Mouse (Mus musculus) spleen, postnatal 10 days (tissue): ENCODE measurements around the gene Wipi1.
"Not testable (repeated sequence)": the region's sequence is repeated elsewhere in the genome, so short reads cannot be mapped to it uniquely, and the experiment has no call there.

Experiments
- DNase-seq, 2 experiments: peaks; one replicate each; pipeline ENCODE4 v3.0.0; 2021 to 2022; ENCODE audit warnings: low spot score in 2 of 2

Wipi1 gene

GRCm38 (mm10) chr11:109611303-109612149, at the start of gene Wipi1:
Gene Wipi1 (minus strand): TSS chr11:109611967.
- DNase-seq = peak; percentile 99 to 100

DNA sequence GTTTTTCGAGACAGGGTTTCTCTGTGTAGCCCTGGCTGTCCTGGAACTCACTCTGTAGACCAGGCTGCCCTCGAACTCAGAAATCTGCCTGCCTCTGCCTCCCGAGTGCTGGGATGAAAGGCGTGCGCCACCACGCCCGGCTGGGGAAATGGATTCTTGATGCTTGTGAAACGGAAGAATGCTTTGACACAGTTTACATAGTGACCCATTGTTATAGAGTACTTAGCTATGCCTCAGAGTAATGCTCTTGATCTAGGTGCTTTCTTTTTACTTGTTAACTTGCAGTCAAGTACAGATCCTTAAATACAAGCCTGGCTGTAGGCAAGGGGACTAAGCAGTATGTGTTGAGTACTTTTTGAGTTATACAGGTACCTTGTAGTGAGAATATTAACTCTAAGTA, 48.8 kb upstream of the Wipi1 start:
- not testable (repeated sequence) for DNase-seq

DNA sequence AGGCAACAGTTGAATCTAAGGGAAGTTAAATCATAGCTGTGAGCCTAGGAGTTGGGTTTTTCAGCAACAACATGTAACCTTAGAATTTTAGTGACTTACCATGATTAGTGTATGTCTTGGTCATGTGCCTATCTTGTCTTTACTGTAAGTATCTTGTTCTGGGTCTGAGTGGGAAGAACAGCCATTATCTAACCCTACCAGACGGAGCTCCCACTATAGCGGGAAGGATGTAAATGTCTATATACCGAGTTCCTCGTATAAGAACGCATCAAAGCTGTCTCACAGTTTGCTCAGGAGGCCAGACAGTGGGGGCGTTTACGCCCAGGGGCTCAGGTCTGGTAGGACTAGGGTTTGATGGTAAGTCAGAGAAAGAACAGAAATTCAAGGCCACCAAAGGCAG, 44.5 kb upstream of the Wipi1 start:
- DNase-seq = no peak

DNA sequence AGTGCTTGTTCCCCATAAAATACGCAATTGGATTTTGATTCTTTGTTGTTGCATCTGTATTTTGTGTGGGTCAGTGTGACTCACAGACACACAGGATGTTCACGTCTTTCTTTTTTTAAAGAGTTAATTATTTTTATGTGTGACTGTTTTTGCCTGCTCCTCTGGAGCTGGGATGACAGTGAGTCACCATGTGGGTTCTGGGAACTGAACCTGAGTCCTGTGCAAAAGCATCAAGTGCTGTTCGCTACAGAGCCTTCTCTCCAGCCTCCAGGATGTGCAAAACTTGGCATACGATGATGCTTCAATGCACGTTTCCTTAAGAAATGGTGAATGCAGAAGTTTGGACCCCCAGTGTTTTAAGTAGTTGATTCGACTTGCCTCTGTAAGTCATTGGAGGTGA, 42.8 kb upstream of the Wipi1 start:
- DNase-seq = no peak

DNA sequence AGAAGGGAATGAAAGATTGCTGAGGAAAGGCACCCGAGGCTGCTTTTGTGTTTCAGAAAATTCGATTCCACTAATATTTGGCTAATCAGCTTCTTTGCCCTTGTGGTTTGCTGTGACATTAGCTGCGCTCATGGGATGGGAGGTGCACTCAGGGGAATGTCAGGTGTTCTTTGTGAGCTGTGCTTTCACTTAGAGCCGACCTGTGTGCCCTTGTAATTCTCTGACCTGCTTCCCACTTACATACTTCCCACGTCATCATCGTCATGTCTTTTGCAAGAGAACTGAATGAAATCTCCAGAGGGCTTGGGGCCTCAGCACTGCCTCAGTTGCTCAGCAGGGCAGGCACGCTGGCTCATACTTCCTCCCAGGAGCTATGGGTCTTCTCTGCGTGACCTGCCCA, 41.4 kb upstream of the Wipi1 start:
- DNase-seq = no peak

DNA sequence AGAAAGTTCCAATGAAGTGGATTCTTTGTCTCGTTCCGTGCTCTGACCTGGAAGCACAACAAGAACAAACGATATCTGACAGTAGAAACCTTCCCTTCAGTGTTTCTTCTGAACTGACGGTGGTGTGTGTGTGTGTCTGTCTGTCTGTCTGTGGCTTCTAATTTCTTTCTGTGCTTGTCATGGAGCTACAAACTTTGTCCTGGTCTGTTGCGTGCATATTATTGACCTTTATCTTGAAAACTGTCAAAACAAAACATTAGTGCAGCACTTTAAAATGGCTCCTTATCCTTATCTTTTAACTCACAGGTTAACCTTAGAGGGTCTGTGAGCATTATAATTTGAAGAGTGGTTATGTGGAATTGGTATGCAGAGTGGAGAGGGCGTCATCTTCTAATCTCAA, 40.7 kb upstream of the Wipi1 start:
- no peak for DNase-seq

GRCm38 (mm10) chr11:109651566-109652024, 39.8 kb upstream of the Wipi1 start:
- peak; percentile 48 to 49 for DNase-seq

- peak; percentile 93 for DNase-seq
Measured at GRCm38 (mm10) chr11:109650788-109651565, 39.2 kb upstream of the Wipi1 start.

- DNase-seq = peak; percentile 47 to 63
Measured at GRCm38 (mm10) chr11:109649975-109650701, 38.4 kb upstream of the Wipi1 start.

DNA sequence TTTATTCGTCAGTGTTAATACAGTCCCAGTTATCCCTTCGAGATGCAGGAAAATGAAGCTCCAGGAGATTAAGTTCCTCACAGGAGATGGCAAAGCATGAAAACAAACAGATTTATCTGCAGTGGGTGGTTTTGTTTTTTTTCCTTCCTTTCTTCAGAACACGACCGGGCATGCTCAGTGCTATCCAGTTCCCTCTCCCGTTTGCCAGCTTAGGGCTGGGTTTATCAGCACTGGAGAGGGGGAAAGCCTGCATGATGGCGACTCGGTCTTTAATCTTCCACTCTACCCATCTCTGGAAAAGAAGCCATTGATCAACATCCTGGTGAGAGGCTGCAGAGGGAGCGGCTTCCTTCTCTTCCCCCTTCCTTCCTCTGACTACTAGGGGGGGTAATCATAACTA, 37.4 kb upstream of the Wipi1 start, which contains the start of gene Prkar1a:
TSS of gene Prkar1a (plus strand) at position 200 of the 400 bp plus-strand sequence.
- DNase-seq = no peak

DNA sequence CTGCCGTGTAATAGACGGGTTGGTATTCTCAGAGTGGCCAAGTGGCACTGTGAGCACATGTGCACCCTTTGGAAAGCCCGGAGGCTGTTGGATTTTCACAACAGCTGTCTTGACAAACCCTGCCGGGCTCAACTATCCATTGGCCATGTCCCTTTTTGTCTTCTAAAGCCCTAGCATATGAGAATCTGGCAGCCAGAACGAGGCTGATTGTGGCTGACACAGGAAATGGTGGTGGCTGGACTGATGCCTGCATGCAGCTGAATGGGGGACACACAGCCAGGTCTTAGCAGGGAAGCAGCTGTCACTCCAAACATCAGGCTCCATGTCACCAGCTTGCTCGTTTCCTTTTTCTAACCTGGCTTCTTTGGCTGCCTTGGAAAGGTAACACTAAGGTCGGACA, 36.7 kb upstream of the Wipi1 start:
- DNase-seq = no peak

DNA sequence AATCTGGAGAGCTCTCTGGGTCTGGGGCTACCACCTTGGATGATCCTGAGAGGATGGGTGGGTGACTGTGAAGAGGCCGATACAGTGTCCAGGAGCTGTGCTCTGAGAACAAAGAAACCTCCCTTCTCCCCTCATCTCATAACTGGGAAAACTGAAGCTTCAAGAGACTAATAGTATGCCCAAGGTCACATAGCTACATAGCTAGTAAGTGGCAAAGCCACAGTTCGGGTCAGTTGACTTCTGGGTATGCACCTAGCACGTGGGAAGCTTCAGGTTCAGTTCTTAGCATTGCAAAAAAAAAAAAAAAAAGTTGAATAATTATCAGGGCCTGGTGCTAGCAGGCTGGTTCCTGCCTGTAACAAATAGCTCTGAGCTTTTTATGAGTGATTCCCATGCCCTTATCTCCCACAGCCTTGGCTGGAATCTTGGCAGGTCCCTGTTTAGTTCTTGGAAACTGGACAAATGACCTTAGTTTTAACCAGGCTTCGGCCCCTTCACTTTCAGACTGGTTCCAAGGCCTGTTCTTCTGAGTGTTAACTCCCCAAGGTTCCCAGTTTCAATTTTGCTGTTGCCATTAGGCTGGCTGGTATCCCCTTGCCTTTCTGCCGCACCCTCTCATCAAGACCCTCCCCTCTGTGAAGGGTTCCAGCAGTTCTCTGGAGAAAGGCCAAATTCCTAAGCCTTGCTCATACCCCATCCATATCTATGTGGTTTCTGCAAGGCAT, 29.9 kb upstream of the Wipi1 start:
- DNase-seq = no peak

GRCm38 (mm10) chr11:109635871-109636395, 24.2 kb upstream of the Wipi1 start:
- DNase-seq = no peak

DNA sequence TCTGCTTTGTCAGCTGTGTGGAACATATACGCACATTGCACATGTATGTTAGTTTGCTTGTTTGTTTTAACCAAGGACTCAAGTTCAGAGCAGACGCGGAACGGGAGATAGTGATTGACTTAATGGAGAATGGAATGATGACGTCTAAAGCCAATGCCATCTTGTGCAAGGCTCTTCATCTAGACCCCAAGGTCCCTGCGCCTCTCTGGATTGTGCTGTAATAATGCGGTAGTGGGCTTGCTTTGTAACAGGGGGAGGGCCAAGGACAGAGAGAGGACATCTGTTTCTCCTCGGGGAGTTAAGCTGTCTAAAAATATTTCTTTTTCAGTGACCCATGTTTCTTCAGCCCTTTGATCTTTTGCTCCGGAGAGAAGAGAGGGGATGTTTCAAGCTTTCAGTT, 23.2 kb upstream of the Wipi1 start:
- DNase-seq = no peak

DNA sequence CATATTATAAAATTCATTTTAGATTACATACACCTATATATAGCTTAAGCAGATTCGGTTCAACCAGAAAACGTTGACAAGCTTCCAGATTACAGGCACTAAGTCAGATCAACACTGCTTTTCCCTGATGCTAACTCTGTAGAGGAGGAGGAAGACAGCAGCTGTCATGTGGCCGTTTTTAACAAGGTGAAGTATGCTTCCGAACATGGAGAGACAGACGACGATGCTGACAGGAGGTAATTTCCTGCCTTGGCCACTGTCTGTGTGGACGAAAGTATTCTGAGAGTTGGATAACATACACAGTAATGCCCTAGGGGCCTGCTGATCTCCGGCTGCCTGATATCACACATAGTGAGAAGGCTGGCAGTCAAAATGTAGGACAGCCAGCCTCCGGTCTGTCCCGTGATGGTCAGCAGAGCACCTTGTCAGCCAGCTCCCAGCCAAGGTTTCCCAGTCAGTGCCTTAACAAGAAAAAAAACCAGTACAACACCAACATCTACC, 17.3 kb upstream of the Wipi1 start:
- no peak for DNase-seq

GRCm38 (mm10) chr11:109628099-109628498, 16.3 kb upstream of the Wipi1 start:
- DNase-seq = no peak

DNA sequence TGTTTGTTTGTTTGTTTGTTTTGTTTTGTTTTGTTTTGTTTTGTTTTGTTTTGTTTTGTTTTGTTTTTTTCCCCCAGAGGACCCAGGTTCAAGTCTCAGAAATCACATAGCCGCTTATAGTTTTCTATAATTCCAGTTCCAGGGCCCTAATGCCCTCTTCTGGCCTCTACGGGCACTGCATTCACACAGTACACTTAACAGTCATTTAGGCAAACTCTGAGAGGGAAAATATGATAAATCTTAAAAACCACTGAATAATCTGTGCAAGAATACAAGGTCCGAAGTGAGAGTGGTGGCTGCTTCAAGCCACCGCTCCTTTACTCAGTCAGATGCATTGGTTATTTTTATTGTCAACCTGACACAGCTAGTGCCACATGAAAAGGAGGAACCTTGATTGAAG, 15.9 kb upstream of the Wipi1 start:
- peak in 1 of 2 experiments; percentile 52 for DNase-seq

- no peak for DNase-seq
Measured at GRCm38 (mm10) chr11:109623238-109623637, 11.5 kb upstream of the Wipi1 start.

DNA sequence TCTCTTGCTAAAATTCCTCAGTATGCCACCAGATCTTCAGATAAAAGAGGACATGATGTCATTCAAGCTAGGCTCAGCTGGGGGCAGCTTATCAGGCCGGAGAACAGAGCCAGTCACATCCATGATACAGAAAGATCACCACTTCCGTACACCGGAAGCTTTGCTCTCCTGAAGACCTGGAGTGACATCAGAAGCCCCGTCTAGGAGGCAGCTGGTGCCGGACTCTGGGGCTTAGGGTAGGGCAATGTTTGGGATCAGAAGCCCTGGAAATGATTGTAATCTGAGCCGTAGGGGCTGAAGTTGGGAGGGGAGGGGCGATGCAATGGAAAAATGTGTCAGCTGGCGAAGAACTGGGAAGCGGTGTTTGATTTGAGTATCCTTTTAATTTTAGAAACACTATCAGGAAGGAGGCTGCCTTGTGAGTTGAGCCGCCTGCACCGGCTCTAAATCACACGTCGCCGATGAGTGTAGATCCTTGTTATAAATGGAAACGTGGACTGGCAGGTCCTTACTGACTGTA, 10.8 kb upstream of the Wipi1 start:
- DNase-seq = no peak

- DNase-seq = peak in 1 of 2 experiments; percentile 79
Measured at GRCm38 (mm10) chr11:109621183-109621582, 9.4 kb upstream of the Wipi1 start.

DNA sequence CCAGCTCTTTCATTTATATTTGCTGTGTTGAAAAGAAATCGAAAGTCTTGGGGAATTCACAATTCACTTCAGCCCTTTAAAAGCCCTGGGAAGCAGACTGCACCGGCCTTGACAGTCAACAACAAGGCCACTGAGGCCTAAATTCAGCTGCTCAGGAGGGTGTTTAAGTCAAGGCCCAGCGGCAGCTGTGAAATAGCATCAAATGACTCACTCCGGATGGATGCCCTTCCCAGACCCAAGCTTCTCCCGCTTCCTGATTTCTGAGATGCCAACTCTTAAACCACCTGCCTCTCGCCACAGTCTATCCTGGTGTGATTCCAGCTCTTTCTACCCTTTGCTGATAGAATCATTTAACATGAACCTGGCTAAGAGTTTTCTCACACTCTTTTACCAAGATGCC, 8.6 kb upstream of the Wipi1 start:
- no peak for DNase-seq
